Comparison of ENCODE assay signal across 8 mouse cellular contexts in the genomic region with DNA sequence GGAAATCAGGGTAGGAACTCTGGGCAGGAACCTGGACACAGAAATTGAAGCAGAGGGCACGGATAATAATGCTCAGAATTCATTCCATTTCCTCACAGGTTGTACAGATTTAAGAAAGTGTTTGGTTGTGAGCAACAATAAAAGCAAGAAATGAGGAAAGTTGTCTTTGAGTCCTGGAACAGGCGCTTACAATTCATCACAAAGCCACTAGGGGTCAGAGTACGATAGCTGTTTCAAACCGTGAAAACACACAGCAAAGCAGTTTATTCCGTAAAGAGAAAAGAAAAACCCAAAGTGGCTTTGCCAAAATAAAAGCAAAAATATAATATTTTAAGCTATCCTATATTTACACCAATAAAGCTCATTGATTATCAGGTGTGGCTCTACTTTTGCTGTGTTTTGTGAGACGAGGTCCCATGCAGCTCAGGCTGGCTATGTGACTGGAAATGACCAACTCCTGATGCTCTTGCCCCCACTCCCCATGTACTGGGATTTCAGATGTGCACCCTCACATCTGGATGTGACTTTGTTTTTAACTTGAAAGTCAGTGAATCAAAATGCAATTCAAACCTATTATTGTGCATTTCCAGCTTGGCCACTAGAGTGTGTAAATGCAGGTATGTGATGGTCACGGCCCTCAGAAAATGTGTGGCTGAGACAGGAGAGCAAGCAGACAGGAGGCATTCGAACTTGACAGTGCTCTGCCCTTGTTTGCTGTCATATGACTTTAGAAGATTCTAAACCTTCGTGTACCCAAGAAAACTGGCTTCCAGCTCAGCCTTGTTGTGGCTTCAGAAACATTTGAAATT.
DNase-seq lines count a peak whose midpoint lies in the region; ATAC-seq lines count a peak whose summit lies in the region.

No protein-coding gene starts in this region.

- ATAC-seq in heart, embryonic 14.5 days (ENCODE audit: insufficient number of reproducible peaks, insufficient read depth, low FRiP score, low read depth), result no peak
- ATAC-seq in heart, embryonic 12.5 days (ENCODE audit: insufficient number of reproducible peaks, low FRiP score), result no peak
- peak; percentile 81 for ATAC-seq in common myeloid progenitor, adult 5-6 weeks (replicated peaks; ENCODE audit: low read depth, poor library complexity, severe bottlenecking)
- peak; percentile 84 for ATAC-seq in inflammation-experienced regulatory T-cells, adult 6 months
- ATAC-seq in midbrain, embryonic 16.5 days, result peak; percentile 60; the same call in 1 of the 2 replicates

- H3K27ac ChIP-seq in heart, embryonic 14.5 days (replicated peaks in 1 of 2; ENCODE audit: control insufficient read depth in 1 of 2, insufficient read depth in 1 of 2, low read depth in 2 of 2, low read length in 2 of 2), result no peak overlapping the region
- no peak overlapping the region for H3K27ac ChIP-seq in heart, embryonic 12.5 days (ENCODE audit: poor library complexity, severe bottlenecking)
- no peak overlapping the region for H3K27ac ChIP-seq in midbrain, embryonic 16.5 days (ENCODE audit: low read length)

- H3K9me3 ChIP-seq in heart, embryonic 14.5 days (ENCODE audit: control insufficient read depth, low read length), result no peaks in the 10 kb centered on the region
- no peaks in the 10 kb centered on the region for H3K9me3 ChIP-seq in heart, embryonic 12.5 days (replicated peaks)
- H3K9me3 ChIP-seq in midbrain, embryonic 16.5 days (replicated peaks; ENCODE audit: control insufficient read depth, low read length, poor library complexity, severe bottlenecking), result no peaks in the 10 kb centered on the region

- no peaks in the 10 kb centered on the region for H3K27me3 ChIP-seq in heart, embryonic 14.5 days (ENCODE audit: control insufficient read depth, insufficient read depth, low read length)
- no peaks in the 10 kb centered on the region for H3K27me3 ChIP-seq in heart, embryonic 12.5 days (replicated peaks)
- no peaks in the 10 kb centered on the region for H3K27me3 ChIP-seq in midbrain, embryonic 16.5 days (ENCODE audit: control insufficient read depth, insufficient read depth, low read depth, low read length)

- no peaks in the 10 kb centered on the region for H3K4me1 ChIP-seq in heart, embryonic 14.5 days (ENCODE audit: control insufficient read depth in 2 of 2, insufficient read depth in 2 of 2, low read length in 2 of 2)
- H3K4me1 ChIP-seq in heart, embryonic 12.5 days (replicated peaks), result no peaks in the 10 kb centered on the region
- no peaks in the 10 kb centered on the region for H3K4me1 ChIP-seq in midbrain, embryonic 16.5 days (ENCODE audit: control insufficient read depth, insufficient read depth, low read length)

- 0 out of 2 replicates have a peak overlapping the region, but pooled peaks have one; percentile 33 for H3K4me2 ChIP-seq in heart, embryonic 14.5 days (ENCODE audit: low read length)
- H3K4me2 ChIP-seq in heart, embryonic 12.5 days, result no peak overlapping the region
- no peak overlapping the region for H3K4me2 ChIP-seq in midbrain, embryonic 16.5 days (ENCODE audit: low read length)

- H3K9ac ChIP-seq in heart, embryonic 14.5 days (ENCODE audit: low read length), result no peak overlapping the region
- H3K9ac ChIP-seq in heart, embryonic 12.5 days, result no peak overlapping the region
- H3K9ac ChIP-seq in midbrain, embryonic 16.5 days (ENCODE audit: low read depth, low read length), result no peak overlapping the region

- no peak overlapping the region for H3K4me3 ChIP-seq in heart, embryonic 14.5 days (ENCODE audit: control insufficient read depth in 1 of 2, insufficient read depth in 1 of 2, low read depth in 1 of 2, low read length in 2 of 2)
- H3K4me3 ChIP-seq in heart, embryonic 12.5 days, result no peak overlapping the region
- no peak overlapping the region for H3K4me3 ChIP-seq in midbrain, embryonic 16.5 days (ENCODE audit: low read depth, low read length)

- WGBS in heart, embryonic 14.5 days, result 36% methylated on average over 9 of the region's 9 CpGs
- 31% methylated on average over 9 of the region's 9 CpGs for WGBS in heart, embryonic 12.5 days
- WGBS in midbrain, embryonic 16.5 days, result 35% methylated on average over 9 of the region's 9 CpGs

- no peaks in the 10 kb centered on the region for H3K36me3 ChIP-seq in heart, embryonic 14.5 days (ENCODE audit: control insufficient read depth, insufficient read depth, low read length)
- no peaks in the 10 kb centered on the region for H3K36me3 ChIP-seq in heart, embryonic 12.5 days
- no peaks in the 10 kb centered on the region for H3K36me3 ChIP-seq in midbrain, embryonic 16.5 days (ENCODE audit: control insufficient read depth, insufficient read depth, low read length)

- peak; percentile 36 for DNase-seq in urinary bladder, postnatal 14 days (ENCODE audit: low spot score)
- DNase-seq in urinary bladder, adult 18-20 months (ENCODE audit: low spot score in 2 of 2), result no peak
- DNase-seq in gastrocnemius, postnatal 36 days, result no peak

- intact Hi-C loops in gastrocnemius, postnatal 36 days (cut with DNase I), result loop anchor here (1.0 to 5.0 kb wide), 3 partner anchors 292 to 393 kb away; no protein-coding TSS in a partner anchor

Comparison
In these comparisons a context has a peak if more than half of its experiments do, and no peak if none do; other contexts are left out.
1. ATAC-seq: peak in common myeloid progenitor, adult 5-6 weeks (single experiment), inflammation-experienced regulatory T-cells, adult 6 months (single experiment) and midbrain, embryonic 16.5 days (single experiment); none in heart, embryonic 14.5 days (single experiment) and heart, embryonic 12.5 days (single experiment).